Mouse (Mus musculus): ENCODE results near the gene Slc25a19. TPM values are rescaled to one million over a fixed set of nuclear protein-coding genes. Genes with fewer than 3 reads are reported as not detected.

Gene Slc25a19
- polyA plus RNA-seq, 1 experiment from 2014 or later, result 24.0 TPM

DNA sequence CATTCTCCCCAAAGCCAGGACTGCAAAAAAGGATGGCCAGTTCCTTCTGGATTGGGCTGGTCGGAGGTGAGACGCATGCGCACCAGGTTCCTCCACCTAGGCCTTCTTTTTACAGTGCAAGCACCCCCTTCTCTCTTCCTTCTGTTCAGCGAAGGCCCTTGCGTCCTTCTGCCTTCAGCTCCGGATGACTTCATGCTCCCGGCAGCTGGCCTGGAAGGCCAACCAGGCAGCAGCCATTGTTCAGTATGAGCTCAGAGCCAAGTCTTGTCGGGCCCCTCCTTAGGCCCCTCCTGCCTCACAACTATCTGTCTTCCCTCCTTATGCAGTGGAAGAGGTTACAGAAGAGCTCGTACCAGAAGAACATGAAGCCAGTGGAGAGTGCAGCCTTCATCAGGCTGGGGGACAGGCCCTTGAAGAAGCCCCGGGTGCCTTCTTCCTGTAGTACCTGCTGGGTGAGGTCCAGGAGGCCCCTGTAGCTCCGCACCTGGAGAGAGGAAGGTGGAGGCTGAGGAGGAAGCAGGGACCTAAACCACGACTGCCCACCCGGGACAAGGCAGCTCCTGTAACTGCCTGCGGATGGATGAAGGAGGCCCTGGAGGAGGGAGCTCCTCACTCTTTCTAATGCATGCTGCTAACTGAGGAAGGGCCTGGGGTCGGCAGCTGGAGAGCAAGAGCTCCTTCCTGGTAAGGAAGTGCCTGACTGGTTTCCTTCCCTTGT lies 12.8 kb downstream of the Slc25a19 start:
- Histone ChIP-seq H3K4me1 (ENCODE audit: control insufficient read depth, insufficient read depth, low read length) (peaks cover 11% of the 10 kb centered on the region), H3K4me3 (ENCODE audit: low read depth, low read length) (no peak overlapping the region), H3K27ac (ENCODE audit: low read depth, low read length) (no peak overlapping the region), H3K36me3 (ENCODE audit: control insufficient read depth, insufficient read depth, low read length) (no peaks in the 10 kb centered on the region), H3K27me3 (ENCODE audit: control insufficient read depth, insufficient read depth, low read length) (no peaks in the 10 kb centered on the region), H3K9ac (ENCODE audit: low read length) (no peak overlapping the region), H3K9me3 (ENCODE audit: control insufficient read depth, low read length) (no peaks in the 10 kb centered on the region), H3K4me2 (no peak overlapping the region)
- 79% methylated on average over 15 of the region's 15 CpGs for WGBS
- DNase-seq (ENCODE audit: low spot score, missing footprints) (no peak), ATAC-seq (ENCODE audit: low FRiP score) (no peak)

GRCm38 (mm10) chr11:115614346-115615107 lies 13.6 kb downstream of the Slc25a19 start:
- 81% methylated on average over 10 of the region's 10 CpGs for WGBS
- peaks cover 11% of the 10 kb centered on the region for H3K4me1 ChIP-seq (ENCODE audit: control insufficient read depth, insufficient read depth, low read length)
- no peaks in the 10 kb centered on the region for H3K9me3 ChIP-seq (ENCODE audit: control insufficient read depth, low read length)
- no peaks in the 10 kb centered on the region for H3K36me3 ChIP-seq (ENCODE audit: control insufficient read depth, insufficient read depth, low read length)
- no peak overlapping the region for H3K4me3 ChIP-seq (ENCODE audit: low read depth, low read length)
- ATAC-seq (ENCODE audit: low FRiP score) (no peak), DNase-seq (ENCODE audit: low spot score, missing footprints) (no peak)
- no peak overlapping the region for H3K4me2 ChIP-seq
- H3K9ac ChIP-seq (ENCODE audit: low read length), result no peak overlapping the region
- H3K27me3 ChIP-seq (ENCODE audit: control insufficient read depth, insufficient read depth, low read length), result no peaks in the 10 kb centered on the region
- no peak overlapping the region for H3K27ac ChIP-seq (ENCODE audit: low read depth, low read length)

- no peak overlapping the region; the same call in 1 of the 2 replicates for H3K27ac ChIP-seq (ENCODE audit: low read depth, low read length)
- H3K9me3 ChIP-seq (ENCODE audit: control insufficient read depth, low read length), result no peaks in the 10 kb centered on the region
- DNase-seq (ENCODE audit: low spot score, missing footprints) (peak; percentile 88), ATAC-seq (ENCODE audit: low FRiP score) (no peak; the same call in 1 of the 2 replicates)
- H3K4me3 ChIP-seq (ENCODE audit: low read depth, low read length), result peak overlapping the region; percentile 53
- under 1% methylated on average over 16 of the region's 16 CpGs for WGBS
- no peaks in the 10 kb centered on the region for H3K36me3 ChIP-seq (ENCODE audit: control insufficient read depth, insufficient read depth, low read length)
- peak overlapping the region; percentile 77 for H3K4me2 ChIP-seq
- H3K27me3 ChIP-seq (ENCODE audit: control insufficient read depth, insufficient read depth, low read length), result no peaks in the 10 kb centered on the region
- H3K9ac ChIP-seq (ENCODE audit: low read length), result peak overlapping the region; percentile 63
- peaks cover 11% of the 10 kb centered on the region for H3K4me1 ChIP-seq (ENCODE audit: control insufficient read depth, insufficient read depth, low read length)
Measured at GRCm38 (mm10) chr11:115613138-115613945, 14.8 kb downstream of the Slc25a19 start.

- peak within 1 kb of the TSS; percentile 53 for H3K4me3 ChIP-seq (ENCODE audit: low read depth, low read length)
- peak within 1 kb of the TSS; percentile 70 for H3K27ac ChIP-seq (ENCODE audit: low read depth, low read length)
- ATAC-seq (ENCODE audit: low FRiP score) (peak; percentile 89), DNase-seq (ENCODE audit: low spot score, missing footprints) (peak; percentile 99)
- under 1% methylated on average over 57 of the region's 80 CpGs for WGBS
- peak within 1 kb of the TSS; percentile 63 for H3K9ac ChIP-seq (ENCODE audit: low read length)
- H3K9me3 ChIP-seq (ENCODE audit: control insufficient read depth, low read length), result no peaks in the 10 kb centered on the region
- peak within 1 kb of the TSS; percentile 77 for H3K4me2 ChIP-seq
- H3K27me3 ChIP-seq (ENCODE audit: control insufficient read depth, insufficient read depth, low read length), result no peaks in the 10 kb centered on the region
- H3K4me1 ChIP-seq (ENCODE audit: control insufficient read depth, insufficient read depth, low read length), result peaks cover 11% of the 10 kb centered on the region
- H3K36me3 ChIP-seq (ENCODE audit: control insufficient read depth, insufficient read depth, low read length), result peaks cover 3% of the 10 kb centered on the region; the same call in 1 of the 2 replicates
Measured at GRCm38 (mm10) chr11:115612410-115613137, 15.5 kb downstream of the Slc25a19 start, which contains the start of gene Mif4gd. Gene Mif4gd, minus strand, starts transcription at chr11:115612969.

DNA sequence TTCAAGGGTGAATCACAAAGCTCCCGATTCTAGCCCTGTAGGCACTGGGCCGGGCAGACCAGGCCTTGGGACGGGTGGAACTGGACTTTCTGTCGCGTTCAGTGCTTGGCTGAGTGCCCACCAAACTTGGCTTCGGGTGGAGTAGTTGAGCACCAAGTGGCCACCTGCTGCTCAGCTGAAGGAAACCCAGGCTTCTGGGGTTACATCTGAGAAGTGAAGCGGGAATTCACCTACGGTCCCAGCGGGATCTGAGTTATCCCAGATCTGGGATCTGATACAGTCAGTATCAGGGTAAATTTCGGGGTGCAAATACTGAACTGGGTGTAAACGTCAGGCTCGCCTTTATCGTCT lies 16.1 kb downstream of the Slc25a19 start:
- no peaks in the 10 kb centered on the region for H3K9me3 ChIP-seq (ENCODE audit: control insufficient read depth, low read length)
- peak overlapping the region; percentile 53 for H3K4me3 ChIP-seq (ENCODE audit: low read depth, low read length)
- peaks cover 11% of the 10 kb centered on the region for H3K4me1 ChIP-seq (ENCODE audit: control insufficient read depth, insufficient read depth, low read length)
- ATAC-seq (ENCODE audit: low FRiP score), result peak; percentile 28
- H3K9ac ChIP-seq (ENCODE audit: low read length), result peak overlapping the region; percentile 63
- peak overlapping the region; percentile 77 for H3K4me2 ChIP-seq
- WGBS, result 1% methylated on average over 13 of the region's 13 CpGs
- H3K27me3 ChIP-seq (ENCODE audit: control insufficient read depth, insufficient read depth, low read length), result no peaks in the 10 kb centered on the region
- 0 out of 2 replicates have a peak overlapping the region, but pooled peaks have one; percentile 10 for H3K27ac ChIP-seq (ENCODE audit: low read depth, low read length)
- no peak for DNase-seq (ENCODE audit: low spot score, missing footprints)
- H3K36me3 ChIP-seq (ENCODE audit: control insufficient read depth, insufficient read depth, low read length), result peaks cover 7% of the 10 kb centered on the region

GRCm38 (mm10) chr11:115611173-115611572 lies 16.9 kb downstream of the Slc25a19 start:
- no peak for ATAC-seq (ENCODE audit: low FRiP score)
- peaks cover 10% of the 10 kb centered on the region for H3K36me3 ChIP-seq (ENCODE audit: control insufficient read depth, insufficient read depth, low read length)
- WGBS, result 78% methylated on average over 6 of the region's 6 CpGs
- no peaks in the 10 kb centered on the region for H3K27me3 ChIP-seq (ENCODE audit: control insufficient read depth, insufficient read depth, low read length)
- H3K9ac ChIP-seq (ENCODE audit: low read length), result no peak overlapping the region
- peaks cover 11% of the 10 kb centered on the region for H3K4me1 ChIP-seq (ENCODE audit: control insufficient read depth, insufficient read depth, low read length)
- no peaks in the 10 kb centered on the region for H3K9me3 ChIP-seq (ENCODE audit: control insufficient read depth, low read length)
- H3K4me3 ChIP-seq (ENCODE audit: low read depth, low read length), result no peak overlapping the region
- H3K4me2 ChIP-seq, result no peak overlapping the region
- DNase-seq (ENCODE audit: low spot score, missing footprints), result no peak
- no peak overlapping the region for H3K27ac ChIP-seq (ENCODE audit: low read depth, low read length)

- no peak overlapping the region for H3K9ac ChIP-seq (ENCODE audit: low read length)
- H3K27ac ChIP-seq (ENCODE audit: low read depth, low read length), result no peak overlapping the region
- ATAC-seq (ENCODE audit: low FRiP score), result no peak
- no peak for DNase-seq (ENCODE audit: low spot score, missing footprints)
- WGBS, result 77% methylated on average over 3 of the region's 3 CpGs
- H3K4me2 ChIP-seq, result no peak overlapping the region
- H3K4me1 ChIP-seq (ENCODE audit: control insufficient read depth, insufficient read depth, low read length), result peaks cover 18% of the 10 kb centered on the region
- H3K9me3 ChIP-seq (ENCODE audit: control insufficient read depth, low read length), result no peaks in the 10 kb centered on the region
- H3K36me3 ChIP-seq (ENCODE audit: control insufficient read depth, insufficient read depth, low read length), result peaks cover 14% of the 10 kb centered on the region
- H3K27me3 ChIP-seq (ENCODE audit: control insufficient read depth, insufficient read depth, low read length), result no peaks in the 10 kb centered on the region
- no peak overlapping the region for H3K4me3 ChIP-seq (ENCODE audit: low read depth, low read length)
Measured at GRCm38 (mm10) chr11:115609576-115609975, 18.5 kb downstream of the Slc25a19 start.

Measured in midbrain, embryonic 11.5 days (tissue).